Mouse (Mus musculus) cerebellum, adult 2 months (tissue): ENCODE measurements around the gene Hip1r. TPM values are rescaled to one million over a fixed set of nuclear protein-coding genes. Genes with fewer than 3 reads are reported as not detected.

Experiments
- DNase-seq, 2 experiments: peaks; one replicate each; pipeline ENCODE4 v3.0.0; 2021
- H3K27ac ChIP-seq: fragments of 200-500 bp; 2 replicates; pipeline ENCODE4 v1.5.1; 2012; ENCODE audit warnings: low read length, control low read depth, inconsistent platforms; ENCODE audit not compliant: insufficient read depth
- H3K27me3 ChIP-seq: fragments of 200-500 bp; 2 replicates; pipeline ENCODE4 v1.6.1; 2012; ENCODE audit warnings: inconsistent platforms, mild to moderate bottlenecking, low read length, moderate library complexity; ENCODE audit not compliant: control insufficient read depth, insufficient read depth
- H3K4me1 ChIP-seq: fragments of 200-500 bp; 2 replicates; pipeline ENCODE4 v1.6.1; 2011; ENCODE audit warnings: low read length; ENCODE audit not compliant: control insufficient read depth, insufficient read depth
- H3K4me3 ChIP-seq: fragments of 200-500 bp; replicated peaks from 2 replicates; pipeline ENCODE3; 2011; ENCODE audit warnings: mild to moderate bottlenecking, low read depth, low read length, control low read depth; ENCODE audit not compliant: insufficient read depth
- CTCF ChIP-seq: fragments of 200-500 bp; IDR thresholded peaks from 2 replicates; pipeline ENCODE4 v1.5.1; 2011; ENCODE audit warnings: low read depth, mild to moderate bottlenecking, control low read depth, low read length, moderate library complexity, borderline replicate concordance; ENCODE audit not compliant: insufficient read depth
- POLR2A ChIP-seq: fragments of 200-500 bp; IDR thresholded peaks from 2 replicates; pipeline ENCODE4 v1.6.1; 2011; ENCODE audit warnings: low read length, control low read depth, borderline replicate concordance; ENCODE audit not compliant: insufficient read depth
- WGBS: fragments of 180-500 bp; shearing (Covaris S2); methylation state at CpG from one replicate; pipeline ENCODE4 v1.1.7; 2018; 5-methylcytosine and 5-hydroxymethylcytosine counted together
- polyA plus RNA-seq: library from polyadenylated mRNA; depleted of rRNA; stranded (reverse); fragments of >200 nt; gene quantifications from 2 replicates; pipeline ENCODE4 v1.2.3, GENCODE M21; 2012

Hip1r gene
- polyA plus RNA-seq, 1 experiment: 42.4 TPM

GRCm38 (mm10) chr5:124014791-124015251 lies 41.4 kb downstream of the Hip1r start:
- 12% methylated on average over 11 of the region's 11 CpGs for WGBS
- Histone ChIP-seq H3K4me3 (no peak overlapping the region), H3K27me3 (no peaks in the 10 kb centered on the region), H3K27ac (no peak overlapping the region), H3K4me1 (peaks cover 65% of the 10 kb centered on the region)
- TF ChIP-seq CTCF: no peak
- peak in 1 of 2 experiments; percentile 63 for DNase-seq

DNA sequence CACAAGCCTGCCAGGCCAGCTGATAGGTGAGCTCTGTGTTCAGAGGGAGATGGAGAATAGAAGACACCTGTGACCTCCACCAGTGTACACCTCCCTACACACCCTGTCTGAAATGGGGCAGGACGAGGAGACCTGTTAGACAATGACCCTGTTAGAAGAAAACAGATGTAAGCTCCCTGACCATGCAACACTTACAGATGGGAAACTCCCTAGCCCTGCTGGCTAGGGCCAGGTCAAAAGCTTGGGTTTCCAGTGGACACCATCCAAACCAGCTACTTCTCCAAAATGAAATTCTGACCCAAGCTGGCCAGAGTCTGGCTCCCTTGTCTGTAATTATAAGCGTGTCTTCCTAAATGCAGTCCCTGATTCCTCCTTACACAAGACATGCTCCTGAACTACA lies 42.3 kb downstream of the Hip1r start:
- peaks cover 72% of the 10 kb centered on the region for H3K4me1 ChIP-seq
- 36% methylated on average over 2 of the region's 2 CpGs for WGBS
- peak in 1 of 2 experiments; percentile 23 for DNase-seq
- no peaks in the 10 kb centered on the region for H3K27me3 ChIP-seq
- no peak overlapping the region for H3K4me3 ChIP-seq
- no peak overlapping the region for H3K27ac ChIP-seq
- no peak for TF ChIP-seq POLR2A
- no peak for TF ChIP-seq CTCF

DNA sequence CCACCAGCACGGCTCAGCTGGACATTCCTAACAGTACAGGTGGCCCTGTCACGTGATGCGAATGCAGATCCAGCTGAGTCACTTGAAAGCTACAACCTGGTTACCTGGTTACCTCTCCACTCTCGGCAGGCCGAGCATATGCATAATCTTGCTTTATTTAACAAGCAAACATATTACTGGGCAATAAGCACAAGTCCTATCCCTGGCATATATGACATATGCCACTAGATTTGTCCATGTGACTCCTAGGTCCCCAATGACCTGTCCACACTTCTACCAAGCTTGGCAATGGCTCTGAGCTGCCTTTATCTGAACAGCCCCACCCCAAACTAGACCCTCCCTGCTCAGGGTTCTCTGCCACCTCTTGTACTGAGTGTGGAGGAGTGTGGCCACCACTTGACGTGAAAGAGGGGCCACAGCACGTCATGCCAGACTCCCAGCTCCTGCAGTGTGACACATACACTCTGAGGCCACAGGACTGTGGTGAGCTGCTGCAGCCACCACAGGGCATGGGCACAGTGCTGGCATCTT lies 42.9 kb downstream of the Hip1r start:
- Histone ChIP-seq H3K4me1 (peaks cover 70% of the 10 kb centered on the region), H3K4me3 (no peak overlapping the region), H3K27me3 (no peaks in the 10 kb centered on the region), H3K27ac (no peak overlapping the region)
- DNase-seq: peak in 1 of 2 experiments; percentile 40
- 34% methylated on average over 7 of the region's 7 CpGs for WGBS
- TF ChIP-seq POLR2A (no peak), CTCF (no peak)

DNA sequence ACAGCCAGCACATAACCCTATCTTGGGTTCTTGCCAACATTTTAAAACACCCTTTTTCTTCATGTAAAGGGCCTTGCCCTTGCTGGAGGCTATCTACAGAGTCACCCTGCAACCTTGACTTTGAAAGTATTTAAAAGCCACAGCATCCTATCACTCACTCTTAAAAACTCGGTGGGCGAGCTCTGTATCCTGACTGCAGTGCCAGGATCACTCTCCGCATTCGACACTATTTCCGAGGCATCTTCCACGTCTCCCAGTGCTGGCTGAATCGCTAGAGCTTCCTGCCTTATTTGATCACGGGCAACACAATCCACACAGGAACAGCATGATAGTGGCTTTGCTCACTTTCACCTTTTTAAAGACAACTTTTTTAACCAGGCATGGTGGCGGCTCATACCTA lies 44.5 kb downstream of the Hip1r start:
- WGBS: 28% methylated on average over 9 of the region's 9 CpGs
- DNase-seq: no peak
- Histone ChIP-seq H3K4me1 (peaks cover 64% of the 10 kb centered on the region), H3K27ac (no peak overlapping the region), H3K4me3 (no peak overlapping the region), H3K27me3 (no peaks in the 10 kb centered on the region)
- no peak for TF ChIP-seq POLR2A
- no peak for TF ChIP-seq CTCF

- H3K27ac ChIP-seq: no peak overlapping the region; the same call in 1 of the 2 replicates
- no peak for DNase-seq
- TF ChIP-seq CTCF: no peak
- TF ChIP-seq POLR2A: no peak
- no peaks in the 10 kb centered on the region for H3K27me3 ChIP-seq
- 71% methylated on average over 9 of the region's 9 CpGs for WGBS
- peaks cover 59% of the 10 kb centered on the region for H3K4me1 ChIP-seq
- H3K4me3 ChIP-seq: no peak overlapping the region
These were observed 45.2 kb downstream of the Hip1r start for GRCm38 (mm10) chr5:124018651-124019050.

DNA sequence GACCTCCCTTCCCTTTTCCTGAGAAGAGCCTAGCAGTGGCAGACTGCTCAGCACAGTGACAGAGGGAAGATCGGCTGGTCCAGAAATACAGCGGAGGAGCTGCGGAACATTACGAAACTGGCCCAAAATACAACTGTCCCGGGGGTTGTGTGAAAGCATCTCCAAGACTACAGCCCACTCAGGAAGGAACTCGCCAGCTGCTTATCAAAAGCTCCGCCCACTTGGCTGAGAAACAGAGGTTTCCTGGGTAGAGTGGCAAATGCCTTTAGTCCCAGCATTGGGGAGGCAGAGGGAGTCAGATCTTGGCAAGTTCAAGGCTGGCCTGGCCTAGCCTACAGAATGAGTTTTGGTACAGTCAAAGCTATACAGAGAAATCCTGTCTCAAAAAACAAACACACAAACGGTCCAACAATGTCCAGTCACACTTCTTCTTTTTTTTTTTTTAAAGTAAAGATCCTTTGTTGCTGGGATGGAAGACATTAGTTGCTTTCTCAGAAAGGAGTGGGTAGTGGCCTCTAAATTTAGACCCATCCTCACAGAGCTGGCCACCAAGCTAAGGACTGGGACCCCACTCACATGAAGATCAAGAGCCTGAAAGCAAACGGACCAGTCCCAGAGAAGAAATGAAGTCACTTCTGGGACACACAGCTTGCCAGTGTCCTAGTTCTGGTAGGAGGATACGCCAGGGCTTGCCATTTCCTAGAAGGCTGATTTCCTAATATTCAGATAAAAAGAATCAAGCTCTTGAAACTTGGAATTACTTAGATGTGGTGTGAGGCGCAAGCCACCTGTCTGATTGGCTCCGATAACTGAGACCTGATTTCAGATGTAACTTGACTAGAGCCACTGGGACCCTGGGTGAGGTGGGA lies 46.2 kb downstream of the Hip1r start:
- Histone ChIP-seq H3K4me3 (no peak overlapping the region), H3K4me1 (peaks cover 62% of the 10 kb centered on the region)

DNA sequence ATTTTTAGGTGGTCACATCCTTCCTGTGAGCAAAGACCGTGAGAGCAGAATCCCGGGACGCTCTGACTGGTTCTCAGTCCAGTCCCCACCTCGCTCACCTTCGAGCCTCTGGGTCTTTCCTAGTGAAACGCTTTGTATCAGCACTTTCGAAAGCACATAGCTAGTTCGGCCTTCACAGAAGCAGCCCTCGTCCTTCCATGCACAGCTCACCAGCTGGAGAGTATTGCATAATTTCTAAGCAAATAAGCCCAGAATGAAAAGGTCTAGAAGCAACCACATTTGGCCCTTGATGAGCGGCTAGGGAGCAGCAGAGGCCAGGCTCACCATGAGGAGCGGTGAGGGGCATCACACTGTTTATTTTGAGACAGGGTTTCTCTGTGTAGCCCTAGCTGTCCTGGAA lies 47.7 kb downstream of the Hip1r start:
- 82% methylated on average over 11 of the region's 11 CpGs for WGBS
- DNase-seq: peak in 1 of 2 experiments; percentile 29
- Histone ChIP-seq H3K4me3 (no peak overlapping the region), H3K4me1 (peaks cover 68% of the 10 kb centered on the region), H3K27me3 (no peaks in the 10 kb centered on the region), H3K27ac (no peak overlapping the region)
- no peak for TF ChIP-seq POLR2A
- TF ChIP-seq CTCF: no peak

More for the DNA sequence above, 46.2 kb downstream of the Hip1r start:
- H3K27me3 ChIP-seq: no peaks in the 10 kb centered on the region
- H3K27ac ChIP-seq: no peak overlapping the region; the same call in 1 of the 2 replicates
- DNase-seq: peak; percentile 54 to 63
- 36% methylated on average over 12 of the region's 12 CpGs for WGBS
- no peak for TF ChIP-seq POLR2A
- TF ChIP-seq CTCF: no peak

DNA sequence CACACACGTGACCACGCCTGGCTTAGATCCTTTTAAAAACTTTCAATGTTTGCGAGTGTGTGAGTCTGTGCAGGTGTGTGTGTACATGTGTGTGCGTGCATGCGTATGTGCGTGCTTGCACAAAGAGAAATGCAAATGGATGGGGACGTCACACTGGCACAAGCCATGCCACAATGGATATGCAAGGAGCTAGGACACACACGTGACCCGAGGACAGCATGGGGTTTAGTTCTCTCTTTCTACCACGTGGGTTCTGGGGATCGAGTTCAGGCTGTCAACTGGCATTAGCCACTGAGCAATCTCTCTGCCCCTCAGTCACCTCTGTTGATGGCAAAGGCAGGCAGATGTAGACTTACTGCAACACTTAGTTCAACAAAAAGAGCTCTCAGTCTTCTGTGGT lies 48.3 kb downstream of the Hip1r start:
- WGBS: 54% methylated on average over 11 of the region's 11 CpGs
- no peak overlapping the region for H3K27ac ChIP-seq
- H3K4me1 ChIP-seq: peaks cover 67% of the 10 kb centered on the region
- H3K4me3 ChIP-seq: no peak overlapping the region
- H3K27me3 ChIP-seq: no peaks in the 10 kb centered on the region
- DNase-seq: no peak
- no peak for TF ChIP-seq CTCF
- TF ChIP-seq POLR2A: no peak
